Mouse (Mus musculus) CH12.LX (cell line): ENCODE data around the gene Grap. TPM values are rescaled to one million over a fixed set of nuclear protein-coding genes. Genes with fewer than 3 reads are reported as not detected.

Experiments used
- DNase-seq: peaks from one replicate; pipeline ENCODE4 v3.0.0-alpha.2; 2013; ENCODE audit errors: extremely low read depth
- H3K27ac ChIP-seq: 2 replicates; pipeline ENCODE4 v1.5.1; 2012; ENCODE audit warnings: low read depth, mild to moderate bottlenecking, control low read depth, moderate library complexity; ENCODE audit not compliant: insufficient read depth
- H3K27me3 ChIP-seq: replicated peaks from 2 replicates; pipeline ENCODE3; 2012; ENCODE audit warnings: inconsistent platforms
- H3K36me3 ChIP-seq, 2 experiments: replicated peaks in 1 of 2; 2 replicates each; pipeline versions ENCODE3 to v1.6.1; 2012; ENCODE audit warnings: inconsistent platforms in 1 of 2, low read length in 1 of 2, mild to moderate bottlenecking in 1 of 2, mixed read lengths in 1 of 2, moderate library complexity in 1 of 2; ENCODE audit not compliant: control insufficient read depth in 1 of 2, insufficient read depth in 1 of 2
- H3K4me1 ChIP-seq, 2 experiments: 2 replicates each; pipeline ENCODE4 v1.6.1; 2012; ENCODE audit warnings: inconsistent platforms in 1 of 2, moderate library complexity in 1 of 2; ENCODE audit not compliant: insufficient read depth in 2 of 2, control insufficient read depth in 1 of 2
- H3K4me2 ChIP-seq: 2 replicates; pipeline ENCODE4 v1.6.1; 2012; ENCODE audit warnings: low read depth, mild to moderate bottlenecking, control low read depth; ENCODE audit not compliant: poor library complexity, insufficient read depth, severe bottlenecking
- H3K4me3 ChIP-seq, 3 experiments: fragments of 150-350 bp in 1 of 3; sonication (generic) in 1 of 3; replicated peaks in 1 of 3; 2 replicates each; pipeline versions ENCODE3 to v1.5.1; 2011 to 2012; ENCODE audit warnings: low read depth in 2 of 3, low read length in 2 of 3, mild to moderate bottlenecking in 2 of 3, moderate library complexity in 2 of 3, control low read depth in 1 of 3, improper control_type of control experiment in 1 of 3, inconsistent platforms in 1 of 3, mixed read lengths in 1 of 3; ENCODE audit not compliant: poor library complexity in 1 of 3
- H3K79me2 ChIP-seq: replicated peaks from 2 replicates; pipeline ENCODE4 v1.6.1; 2012; ENCODE audit warnings: mild to moderate bottlenecking, moderate library complexity; ENCODE audit not compliant: control insufficient read depth, poor library complexity, insufficient read depth, severe bottlenecking; ENCODE audit errors: extremely low read depth
- H3K9ac ChIP-seq: 2 replicates; pipeline ENCODE4 v1.6.1; 2012; ENCODE audit warnings: low read depth, mild to moderate bottlenecking, control low read depth, moderate library complexity; ENCODE audit not compliant: insufficient read depth
- H3K9me3 ChIP-seq: replicated peaks from 2 replicates; pipeline ENCODE3; 2012; ENCODE audit warnings: low read length, inconsistent platforms, mixed read lengths
- BHLHE40 ChIP-seq: IDR thresholded peaks from 2 replicates; pipeline ENCODE4 v1.6.1; 2011; ENCODE audit warnings: mild to moderate bottlenecking, low read depth, low read length, improper control_type of control experiment
- CHD1 ChIP-seq: IDR thresholded peaks from 2 replicates; pipeline ENCODE4 v1.6.1; 2012; ENCODE audit warnings: low read depth, low read length, improper control_type of control experiment, inconsistent platforms
- CHD2 ChIP-seq: IDR thresholded peaks from 2 replicates; pipeline ENCODE4 v1.6.1; 2011; ENCODE audit warnings: low read length, improper control_type of control experiment
- CTCF ChIP-seq, 2 experiments: IDR thresholded peaks in 1 of 2; conservative IDR thresholded peaks in 1 of 2; 2 replicates each; pipeline ENCODE4 v1.5.1; 2011 to 2012; ENCODE audit warnings: low read depth in 2 of 2, low read length in 2 of 2, improper control_type of control experiment in 1 of 2, inconsistent platforms in 1 of 2, mild to moderate bottlenecking in 1 of 2, moderate library complexity in 1 of 2
- E2F4 ChIP-seq: IDR thresholded peaks from 2 replicates; pipeline ENCODE4 v1.6.1; 2011; ENCODE audit warnings: low read depth, low read length, improper control_type of control experiment; ENCODE audit not compliant: insufficient replicate concordance
- ELF1 ChIP-seq: IDR thresholded peaks from 2 replicates; pipeline ENCODE4 v1.6.1; 2014; ENCODE audit warnings: low read depth, mild to moderate bottlenecking, inconsistent platforms, low read length, improper control_type of control experiment
- GABPA ChIP-seq: IDR thresholded peaks from 2 replicates; pipeline ENCODE4 v1.6.1; 2012; ENCODE audit warnings: low read depth, low read length, improper control_type of control experiment, inconsistent platforms; ENCODE audit not compliant: insufficient replicate concordance
- JUND ChIP-seq: conservative IDR thresholded peaks from 2 replicates; pipeline ENCODE4 v1.6.1; 2011; ENCODE audit warnings: low read depth, low read length, improper control_type of control experiment
- KAT2A ChIP-seq: IDR thresholded peaks from 2 replicates; pipeline ENCODE4 v1.6.1; 2012; ENCODE audit warnings: low read length, improper control_type of control experiment, inconsistent platforms; ENCODE audit not compliant: insufficient replicate concordance
- MAFK ChIP-seq: IDR thresholded peaks from 2 replicates; pipeline ENCODE4 v1.6.1; 2011; ENCODE audit warnings: low read length, improper control_type of control experiment; ENCODE audit not compliant: insufficient replicate concordance
- MAX ChIP-seq: IDR thresholded peaks from 2 replicates; pipeline ENCODE4 v1.6.1; 2011; ENCODE audit warnings: low read length, improper control_type of control experiment
- MAZ ChIP-seq: IDR thresholded peaks from 2 replicates; pipeline ENCODE4 v1.6.1; 2012; ENCODE audit warnings: low read depth, mild to moderate bottlenecking, inconsistent platforms, low read length, improper control_type of control experiment, moderate library complexity
- MXI1 ChIP-seq: IDR thresholded peaks from 2 replicates; pipeline ENCODE4 v1.6.1; 2011; ENCODE audit warnings: mild to moderate bottlenecking, low read depth, low read length, improper control_type of control experiment
- MYC ChIP-seq: IDR thresholded peaks from 2 replicates; pipeline ENCODE4 v1.6.1; 2011; ENCODE audit warnings: low read depth, mild to moderate bottlenecking, improper control_type of control experiment, low read length
- NRF1 ChIP-seq: IDR thresholded peaks from 2 replicates; pipeline ENCODE4 v1.6.1; 2014; ENCODE audit warnings: low read depth, mild to moderate bottlenecking, inconsistent platforms, low read length, improper control_type of control experiment, moderate library complexity
- POLR2AphosphoS2 ChIP-seq: IDR thresholded peaks from 2 replicates; pipeline ENCODE4 v1.6.1; 2011; ENCODE audit warnings: low read depth, low read length, improper control_type of control experiment
- RAD21 ChIP-seq: IDR thresholded peaks from 2 replicates; pipeline ENCODE4 v1.6.1; 2011; ENCODE audit warnings: low read depth, mild to moderate bottlenecking, low read length, improper control_type of control experiment, moderate library complexity
- RCOR1 ChIP-seq: conservative IDR thresholded peaks from 2 replicates; pipeline ENCODE4 v1.6.1; 2012; ENCODE audit warnings: low read depth, mild to moderate bottlenecking, inconsistent platforms, low read length, improper control_type of control experiment
- SIN3A ChIP-seq: IDR thresholded peaks from 2 replicates; pipeline ENCODE4 v1.6.1; 2012; ENCODE audit warnings: low read length, improper control_type of control experiment, inconsistent platforms
- TBP ChIP-seq: conservative IDR thresholded peaks from 2 replicates; pipeline ENCODE4 v1.6.1; 2011; ENCODE audit warnings: low read depth, low read length, improper control_type of control experiment
- TCF12 ChIP-seq: IDR thresholded peaks from 2 replicates; pipeline ENCODE4 v1.6.1; 2014; ENCODE audit warnings: low read depth, mild to moderate bottlenecking, inconsistent platforms, low read length, improper control_type of control experiment
- UBTF ChIP-seq: IDR thresholded peaks from 2 replicates; pipeline ENCODE4 v1.6.1; 2012; ENCODE audit warnings: low read depth, mild to moderate bottlenecking, inconsistent platforms, low read length, improper control_type of control experiment, moderate library complexity
- USF1 ChIP-seq: IDR thresholded peaks from 2 replicates; pipeline ENCODE4 v1.6.1; 2014; ENCODE audit warnings: low read depth, mild to moderate bottlenecking, inconsistent platforms, low read length, improper control_type of control experiment
- USF2 ChIP-seq: conservative IDR thresholded peaks from 2 replicates; pipeline ENCODE4 v1.6.1; 2011; ENCODE audit warnings: low read depth, low read length, improper control_type of control experiment
- ZC3H11A ChIP-seq: IDR thresholded peaks from 2 replicates; pipeline ENCODE4 v1.6.1; 2012; ENCODE audit warnings: low read depth, mild to moderate bottlenecking, inconsistent platforms, low read length, improper control_type of control experiment
- ZKSCAN1 ChIP-seq: IDR thresholded peaks from 2 replicates; pipeline ENCODE4 v1.6.1; 2012; ENCODE audit warnings: low read depth, inconsistent platforms, low read length, improper control_type of control experiment, borderline replicate concordance
- ZMIZ1 ChIP-seq: IDR thresholded peaks from 2 replicates; pipeline ENCODE4 v1.6.1; 2012; ENCODE audit warnings: low read depth, mild to moderate bottlenecking, inconsistent platforms, low read length, improper control_type of control experiment
- dilution Hi-C: fragments of 300-500 bp; cut with MboI; formaldehyde crosslinking; loops from 2 replicates; pipeline ENCODE4 v1.14.3; 2020; ENCODE audit warnings: low sequenced_read_pairs; ENCODE audit not compliant: extremely low pct_unique_long_range_greater_than_20kb, extremely low pct_ligation_motif_present
- in situ Hi-C: fragments of 300-500 bp; cut with MboI; formaldehyde crosslinking; loops from 3 replicates; pipeline ENCODE4 v1.14.3; 2019; ENCODE audit warnings: low sequenced_read_pairs, low pct_ligation_motif_present, low pct_unique_long_range_greater_than_20kb, mixed read lengths
- polyA plus RNA-seq: library from polyadenylated mRNA; unstranded; fragments of >175 nt; gene quantifications from 2 replicates; pipeline ENCODE4 v1.2.1, GENCODE M21; 2012; ENCODE audit warnings: low read depth; ENCODE audit not compliant: insufficient read length
- total RNA-seq, 2 experiments: library from RNA; depleted of rRNA; stranded (reverse); fragments of 300-350 nt in 1 of 2; fragments of >200 nt in 1 of 2; gene quantifications; 2 replicates each; pipeline ENCODE4 v1.2.3; 2012 to 2014

The Grap gene
- total and polyA plus RNA-seq, 3 experiments = 274 to 412 (median 280) TPM

DNA sequence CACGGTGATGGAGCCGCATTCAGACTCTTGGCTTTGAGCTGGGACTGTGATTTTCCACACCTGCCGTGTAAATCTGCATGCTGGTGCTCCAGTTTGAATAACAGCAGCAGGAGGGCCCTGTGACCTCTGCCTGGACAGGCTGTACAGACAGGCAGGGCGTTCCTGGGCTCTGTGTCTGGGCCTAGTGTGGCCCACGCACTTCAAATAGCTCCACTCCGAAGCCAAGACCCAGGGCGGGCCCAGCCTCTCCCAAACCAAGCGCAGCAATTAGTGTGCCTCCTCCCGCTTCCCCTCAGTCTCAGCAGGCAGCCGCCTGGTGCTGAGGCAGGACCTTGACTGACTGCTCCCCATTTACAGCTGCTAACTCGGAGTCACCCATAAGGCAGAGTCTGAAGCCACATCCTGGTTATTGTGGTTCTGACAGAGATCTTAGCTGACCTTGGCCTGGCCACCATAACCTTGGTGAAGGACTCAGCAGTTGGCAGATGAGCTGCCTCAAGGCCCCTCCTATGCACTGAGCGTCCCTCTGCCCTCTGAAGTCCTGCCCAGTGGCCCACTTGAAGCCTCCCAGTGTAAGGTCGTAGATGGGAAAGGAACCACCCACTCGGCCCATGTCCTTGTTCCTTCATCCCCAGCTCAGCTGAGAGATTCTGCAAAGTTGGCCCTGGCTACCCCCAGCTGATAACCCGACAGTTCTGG, 60.2 kb downstream of the Grap start:
- Histone ChIP-seq H3K4me1 (peaks cover 39 to 69% of the 10 kb centered on the region in 2 experiments), H3K9me3 (no peaks in the 10 kb centered on the region), H3K4me3 (no peak overlapping the region), H3K27me3 (no peaks in the 10 kb centered on the region), H3K79me2 (no peaks in the 10 kb centered on the region), H3K36me3 (peaks cover 3 to 4% of the 10 kb centered on the region in 2 experiments), H3K4me2 (no peak overlapping the region), H3K9ac (no peak overlapping the region), H3K27ac (no peak overlapping the region)
- TF ChIP-seq GABPA = no peak
- no peak for TF ChIP-seq CTCF (conservative IDR thresholded peaks at IDR 0.05 in 1 of 2, IDR thresholded peaks at IDR 0.05 in 1 of 2; ENCODE audit: low read depth in 2 of 2, low read length in 2 of 2)
- TF ChIP-seq BHLHE40 = no peak
- TF ChIP-seq ZC3H11A = no peak
- no peak for TF ChIP-seq CHD2
- TF ChIP-seq RCOR1 = no peak
- no peak for DNase-seq
- in situ Hi-C loops (no loop called here), dilution Hi-C loops (no loop called here)

GRCm38 (mm10) chr11:61714346-61715117, 61.5 kb downstream of the Grap start:
- peaks cover 27 to 56% of the 10 kb centered on the region in 2 experiments for H3K4me1 ChIP-seq
- H3K79me2 ChIP-seq = no peaks in the 10 kb centered on the region
- H3K9ac ChIP-seq = peak overlapping the region; percentile 7; the same call in 1 of the 2 replicates
- in situ Hi-C loops (loop anchor here (5.0 kb wide), 3 partner anchors 92 to 302 kb away; partner anchors contain the start of gene B9d1), dilution Hi-C loops (no loop called here)
- H3K36me3 ChIP-seq = no peaks in the 10 kb centered on the region
- peak; percentile 97 for DNase-seq
- no peak overlapping the region for H3K4me3 ChIP-seq
- 0 out of 2 replicates have a peak overlapping the region, but pooled peaks have one; percentile 9 for H3K27ac ChIP-seq
- H3K4me2 ChIP-seq = no peak overlapping the region
- no peaks in the 10 kb centered on the region for H3K9me3 ChIP-seq
- no peaks in the 10 kb centered on the region for H3K27me3 ChIP-seq
- TF ChIP-seq KAT2A = no peak
- TF ChIP-seq USF1 = no peak
- TF ChIP-seq TCF12 = peak; percentile 31; the same call in 1 of the 2 replicates
- TF ChIP-seq RCOR1 = no peak; the same call in 1 of the 2 replicates
- TF ChIP-seq GABPA = no peak
- peak; percentile 99 for TF ChIP-seq ZC3H11A
- TF ChIP-seq E2F4 = peak; percentile 30; the same call in 1 of the 2 replicates
- TF ChIP-seq MYC = peak; percentile 79
- TF ChIP-seq SIN3A = peak; percentile 80
- no peak for TF ChIP-seq CHD1
- no peak for TF ChIP-seq POLR2AphosphoS2
- 0 out of 2 replicates have a peak, but pooled peaks have one; percentile 43 for TF ChIP-seq TBP
- peak; percentile 69; the same call in 1 of the 2 replicates for TF ChIP-seq ELF1
- TF ChIP-seq NRF1 = peak; percentile 48; the same call in 1 of the 2 replicates
- no peak for TF ChIP-seq MAFK
- peak; percentile 57; the same call in 1 of the 2 replicates for TF ChIP-seq JUND
- no peak for TF ChIP-seq USF2
- TF ChIP-seq MAX = peak; percentile 53; the same call in 1 of the 2 replicates
- TF ChIP-seq CHD2 = peak; percentile 65
- peak; percentile 95 to 99 for TF ChIP-seq CTCF (conservative IDR thresholded peaks at IDR 0.05 in 1 of 2, IDR thresholded peaks at IDR 0.05 in 1 of 2; ENCODE audit: low read depth in 2 of 2, low read length in 2 of 2)
- no peak; the same call in 1 of the 2 replicates for TF ChIP-seq UBTF
- TF ChIP-seq MXI1 = peak; percentile 39; the same call in 1 of the 2 replicates
- TF ChIP-seq ZKSCAN1 = no peak
- no peak for TF ChIP-seq ZMIZ1
- peak; percentile 100 for TF ChIP-seq RAD21
- peak; percentile 78; the same call in 1 of the 2 replicates for TF ChIP-seq MAZ
